Mouse (Mus musculus): Measurements from ENCODE around the gene Vwa3a. TPM values are rescaled to one million over a fixed set of nuclear protein-coding genes. Genes with fewer than 3 reads are reported as not detected.
"Not testable (repeated sequence)": the region's sequence is repeated elsewhere in the genome, so short reads cannot be mapped to it uniquely, and the experiment has no call there.

Vwa3a gene
- not detected for total RNA-seq (2018; cell fraction: chromatin; rRNA removed)
- total RNA-seq (2018; cell fraction: cytosol; rRNA removed): not detected
- total RNA-seq (2018; cell fraction: nucleus; rRNA removed): not detected
- not detected in 3 replicates for polyA plus RNA-seq (2018)

DNA sequence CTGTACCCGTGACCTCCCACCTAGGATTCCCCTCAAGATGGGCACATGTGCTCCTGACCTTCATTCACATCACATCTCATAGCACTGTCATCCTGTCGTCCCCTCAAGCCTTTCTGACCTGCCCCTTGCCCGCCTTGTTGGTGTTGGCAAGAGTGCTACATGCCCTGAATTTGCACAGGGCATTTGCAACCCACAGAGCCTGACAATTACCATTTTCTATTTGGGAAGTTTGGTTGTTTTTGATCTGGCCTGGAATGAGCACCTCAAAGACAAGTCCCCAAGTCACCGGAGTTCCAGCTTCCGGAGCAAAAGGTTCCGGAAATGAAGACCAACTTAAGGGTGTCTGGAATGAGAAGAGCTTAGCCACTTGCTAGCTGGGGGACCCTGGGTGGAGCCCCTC is at the start of gene Vwa3a:
Vwa3a (plus strand) TSS at position 301 of the 400 bp plus-strand sequence.
- 79% methylated on average over 6 of the region's 6 CpGs for WGBS (ENCODE audit: missing documents)
- no peak within 1 kb of the TSS for H3K4me3 ChIP-seq (ENCODE audit: inconsistent target)
- H3K27ac ChIP-seq: no peak within 1 kb of the TSS
- H3K79me2 ChIP-seq (ENCODE audit: inconsistent target): no peaks in the 10 kb centered on the region
- no peaks in the 10 kb centered on the region for H3K36me3 ChIP-seq (ENCODE audit: inconsistent target)

DNA sequence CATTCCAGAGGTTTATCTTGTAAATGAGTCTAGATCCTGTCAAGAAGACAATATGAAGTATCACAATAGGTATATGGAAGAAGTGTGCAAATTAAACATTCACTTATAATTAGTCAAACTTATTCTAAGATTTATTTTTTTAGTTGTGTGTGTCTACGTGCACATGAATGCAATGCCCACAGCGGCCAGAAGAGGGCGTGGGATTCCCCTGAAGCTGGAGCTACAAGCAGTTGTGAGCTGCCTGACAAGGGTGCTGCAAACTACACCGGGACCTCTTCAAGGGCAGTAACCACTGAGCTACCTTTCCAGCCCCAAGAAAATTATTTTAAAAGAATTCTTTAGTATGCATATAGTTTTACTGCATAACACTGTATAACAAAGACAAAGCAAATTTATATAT is 48.5 kb upstream of the Vwa3a start:
- H3K79me2 ChIP-seq (ENCODE audit: inconsistent target): peaks cover 72% of the 10 kb centered on the region
- H3K36me3 ChIP-seq (ENCODE audit: inconsistent target): no peaks in the 10 kb centered on the region; the same call in 1 of the 2 replicates
- H3K4me3 ChIP-seq (ENCODE audit: inconsistent target): no peak overlapping the region
- 79% methylated on average over 4 of the region's 4 CpGs for WGBS (ENCODE audit: missing documents)
- H3K27ac ChIP-seq: no peak overlapping the region

DNA sequence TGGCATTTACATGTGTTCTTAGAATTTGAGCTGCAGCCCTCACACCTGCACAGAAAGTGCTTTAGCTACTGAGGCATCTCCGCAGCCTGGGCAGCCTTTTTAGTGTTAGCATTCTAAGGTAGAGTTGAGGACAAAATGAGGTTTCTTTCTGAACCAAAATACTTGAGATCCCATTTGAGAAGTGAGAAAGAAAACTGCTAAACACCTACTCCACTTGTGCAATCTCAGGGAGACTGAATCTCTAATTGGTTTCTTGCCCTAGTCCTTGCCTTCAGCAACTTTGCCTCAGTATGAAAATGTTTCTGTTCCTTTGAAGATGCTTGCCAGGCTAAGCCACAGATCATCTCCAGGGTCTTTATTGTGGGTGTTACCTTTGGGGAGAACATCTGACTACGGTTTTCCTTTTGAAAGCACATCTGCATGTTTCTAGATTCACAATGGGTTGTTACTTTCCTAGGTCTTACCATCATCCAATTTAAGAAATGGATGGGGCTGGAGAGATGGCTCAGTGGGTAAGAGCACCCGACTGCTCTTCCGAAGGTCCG is 45.2 kb upstream of the Vwa3a start:
- Histone ChIP-seq H3K27ac (no peak overlapping the region), H3K36me3 (ENCODE audit: inconsistent target) (no peaks in the 10 kb centered on the region; the same call in 1 of the 2 replicates), H3K79me2 (ENCODE audit: inconsistent target) (peaks cover 40% of the 10 kb centered on the region; the same call in 1 of the 2 replicates), H3K4me3 (ENCODE audit: inconsistent target) (no peak overlapping the region)
- 90% methylated on average over 2 of the region's 5 CpGs for WGBS (ENCODE audit: missing documents)

DNA sequence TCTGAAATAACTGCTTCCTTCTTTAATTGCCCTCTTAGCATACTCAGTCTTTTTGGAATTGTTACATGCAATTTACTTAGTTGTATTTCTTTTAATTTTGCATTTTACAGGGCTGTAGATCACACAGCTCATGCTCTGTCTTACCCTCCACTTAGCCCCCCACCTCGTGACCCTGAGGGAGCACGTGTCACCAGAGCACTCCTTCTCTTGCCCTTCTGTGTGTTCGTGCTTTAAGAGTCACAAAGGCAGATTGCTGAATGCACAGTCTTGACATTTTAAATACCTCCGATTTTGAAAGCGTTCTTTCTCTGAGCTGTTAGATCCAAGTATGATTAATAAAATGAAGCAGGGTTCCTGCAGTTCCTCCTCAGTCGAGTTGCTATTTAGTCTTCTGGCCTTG is 43.9 kb upstream of the Vwa3a start:
- 92% methylated on average over 6 of the region's 6 CpGs for WGBS (ENCODE audit: missing documents)
- Histone ChIP-seq H3K4me3 (ENCODE audit: inconsistent target) (no peak overlapping the region), H3K79me2 (ENCODE audit: inconsistent target) (peaks cover 42% of the 10 kb centered on the region; the same call in 1 of the 2 replicates), H3K27ac (no peak overlapping the region), H3K36me3 (ENCODE audit: inconsistent target) (no peaks in the 10 kb centered on the region; the same call in 1 of the 2 replicates)

DNA sequence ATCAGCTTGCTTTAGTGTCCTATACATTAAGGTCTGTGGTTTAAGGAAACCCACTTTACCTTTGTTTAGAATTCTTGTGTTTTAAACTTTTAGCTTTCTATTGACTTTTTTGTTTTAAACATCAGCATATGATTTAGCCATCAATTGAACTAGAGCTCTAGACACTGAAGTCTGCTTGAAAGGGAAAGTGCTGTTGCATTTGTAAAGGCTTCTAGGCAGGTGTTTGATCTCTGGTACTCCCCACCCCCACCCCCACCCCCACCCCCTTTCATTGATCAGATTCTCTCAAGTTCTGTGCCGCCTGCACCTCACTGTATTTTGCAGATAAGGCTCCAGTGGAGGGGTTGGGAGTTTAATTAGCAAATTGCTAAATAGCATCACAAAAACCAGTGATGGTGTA is 43.5 kb upstream of the Vwa3a start:
- Histone ChIP-seq H3K36me3 (ENCODE audit: inconsistent target) (no peaks in the 10 kb centered on the region; the same call in 1 of the 2 replicates), H3K27ac (no peak overlapping the region), H3K79me2 (ENCODE audit: inconsistent target) (peaks cover 42% of the 10 kb centered on the region; the same call in 1 of the 2 replicates), H3K4me3 (ENCODE audit: inconsistent target) (no peak overlapping the region)
- WGBS (ENCODE audit: missing documents): 90% methylated on average over 1 of the region's 1 CpGs

DNA sequence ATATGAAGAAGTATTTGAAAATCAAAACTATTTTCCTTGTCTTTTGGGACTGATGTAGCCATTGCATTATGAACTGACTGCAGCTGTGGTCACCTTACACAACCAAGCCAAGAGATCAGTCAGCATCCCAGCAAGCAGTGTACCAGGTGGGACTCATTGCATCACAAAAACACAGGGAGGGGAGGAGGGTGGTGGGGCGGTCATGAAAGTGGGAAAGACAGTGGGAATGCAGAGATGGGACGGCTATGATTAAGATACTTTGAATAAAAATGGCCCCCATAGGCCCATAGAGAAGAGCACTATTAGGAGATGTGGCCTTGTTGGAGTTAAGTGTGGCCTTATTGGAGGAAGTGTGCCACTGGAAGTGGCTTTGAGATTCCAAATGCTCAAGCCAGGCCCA is 42.8 kb upstream of the Vwa3a start:
- Histone ChIP-seq H3K79me2 (ENCODE audit: inconsistent target) (peaks cover 39% of the 10 kb centered on the region; the same call in 1 of the 2 replicates), H3K4me3 (ENCODE audit: inconsistent target) (no peak overlapping the region), H3K27ac (no peak overlapping the region), H3K36me3 (ENCODE audit: inconsistent target) (no peaks in the 10 kb centered on the region; the same call in 1 of the 2 replicates)
- WGBS (ENCODE audit: missing documents): 100% methylated on average over 2 of the region's 2 CpGs

DNA sequence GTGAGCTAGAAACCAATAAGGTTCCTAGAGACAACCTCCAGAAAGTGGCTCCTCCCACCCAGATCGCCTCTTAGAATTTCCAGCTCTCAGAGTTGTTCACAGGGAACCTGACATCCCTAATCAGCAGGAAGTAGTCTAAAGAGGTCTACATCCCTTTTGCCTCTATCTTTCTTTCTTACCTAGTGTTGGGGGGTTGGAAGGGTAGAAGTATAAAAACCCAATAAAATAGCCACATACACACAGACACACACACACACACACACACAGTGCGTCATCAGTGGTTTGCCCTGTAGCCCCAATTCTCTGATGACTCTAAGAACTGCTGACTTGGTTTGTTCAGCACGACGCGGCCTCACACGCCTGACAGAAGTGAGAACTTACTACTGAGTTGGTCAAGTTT is 39.5 kb upstream of the Vwa3a start:
- H3K36me3 ChIP-seq (ENCODE audit: inconsistent target): no peaks in the 10 kb centered on the region
- H3K27ac ChIP-seq: no peak overlapping the region
- H3K4me3 ChIP-seq (ENCODE audit: inconsistent target): no peak overlapping the region
- H3K79me2 ChIP-seq (ENCODE audit: inconsistent target): peaks cover 21% of the 10 kb centered on the region; the same call in 1 of the 2 replicates
- WGBS (ENCODE audit: missing documents): 88% methylated on average over 6 of the region's 6 CpGs

DNA sequence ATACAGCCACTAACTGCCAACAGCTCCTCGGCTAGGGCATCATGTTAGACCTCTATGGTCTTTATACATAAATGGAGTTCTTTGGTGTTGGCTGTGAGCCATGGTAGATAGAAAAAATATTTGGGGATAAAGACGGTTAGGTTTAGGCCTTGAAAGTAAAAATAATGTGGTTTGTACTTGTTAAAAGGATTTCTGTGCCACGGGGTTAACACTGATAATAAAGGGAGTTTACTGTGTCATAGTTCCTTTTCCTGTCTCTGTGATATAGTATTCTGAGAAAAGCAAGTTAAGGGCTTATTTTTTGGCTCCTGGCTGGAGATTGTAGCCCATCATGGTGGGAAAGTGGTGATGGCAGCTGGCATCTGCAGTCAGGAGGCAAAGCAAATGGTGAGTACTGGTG is 35.2 kb upstream of the Vwa3a start:
- no peak overlapping the region for H3K4me3 ChIP-seq (ENCODE audit: inconsistent target)
- H3K79me2 ChIP-seq (ENCODE audit: inconsistent target): peaks cover 18% of the 10 kb centered on the region; the same call in 1 of the 2 replicates
- H3K27ac ChIP-seq: no peak overlapping the region
- 35% methylated on average over 2 of the region's 3 CpGs for whole genome bisulfite sequencing (ENCODE audit: missing documents)
- no peaks in the 10 kb centered on the region for H3K36me3 ChIP-seq (ENCODE audit: inconsistent target)

DNA sequence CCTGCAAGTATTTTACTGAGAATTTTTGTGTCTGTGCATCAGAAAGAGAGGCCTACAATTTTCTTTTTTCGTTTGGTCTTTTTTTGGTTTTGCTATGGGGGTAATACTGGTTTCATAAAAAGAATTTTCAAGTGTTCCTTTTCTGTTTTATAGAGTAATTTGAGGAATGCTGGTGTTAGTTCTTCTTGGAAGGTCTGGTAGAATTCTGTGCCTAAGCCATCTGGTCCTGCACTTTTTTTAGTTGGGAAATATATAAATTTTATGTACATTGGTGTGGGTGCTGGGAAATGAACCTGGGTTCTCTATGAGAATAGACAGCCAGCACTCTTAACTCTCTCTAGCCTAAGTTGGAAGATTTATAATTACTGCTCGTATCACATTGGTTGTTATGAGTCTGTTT is 27.0 kb upstream of the Vwa3a start:
- WGBS (ENCODE audit: missing documents): 100% methylated on average over 2 of the region's 2 CpGs
- H3K79me2 ChIP-seq (ENCODE audit: inconsistent target): peaks cover 44% of the 10 kb centered on the region; the same call in 1 of the 2 replicates
- H3K27ac ChIP-seq: no peak overlapping the region
- no peak overlapping the region for H3K4me3 ChIP-seq (ENCODE audit: inconsistent target)
- no peaks in the 10 kb centered on the region for H3K36me3 ChIP-seq (ENCODE audit: inconsistent target)

DNA sequence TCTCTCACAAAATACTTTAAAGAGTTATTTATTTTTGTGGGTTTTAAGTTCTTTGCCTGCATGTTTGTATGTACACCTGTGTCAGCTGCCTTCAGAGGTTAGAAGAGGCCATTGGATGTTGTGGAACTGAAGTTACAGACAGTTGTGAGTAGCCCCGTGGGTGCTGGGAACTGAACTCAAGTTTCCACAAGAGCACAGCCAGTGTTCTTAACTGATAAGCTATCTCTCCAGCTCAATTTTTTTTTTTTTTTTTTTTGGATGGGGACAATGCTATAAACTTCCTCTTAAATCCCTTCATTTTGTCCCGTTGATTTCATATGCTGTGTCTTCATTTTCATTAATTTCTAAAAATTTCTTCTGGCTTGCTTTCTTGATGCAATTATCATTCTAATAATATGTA is 25.9 kb upstream of the Vwa3a start:
- no peak overlapping the region for H3K4me3 ChIP-seq (ENCODE audit: inconsistent target)
- no peaks in the 10 kb centered on the region for H3K36me3 ChIP-seq (ENCODE audit: inconsistent target)
- WGBS (ENCODE audit: missing documents): 88% methylated on average over 2 of the region's 2 CpGs
- H3K27ac ChIP-seq: no peak overlapping the region
- H3K79me2 ChIP-seq (ENCODE audit: inconsistent target): peaks cover 44% of the 10 kb centered on the region; the same call in 1 of the 2 replicates

DNA sequence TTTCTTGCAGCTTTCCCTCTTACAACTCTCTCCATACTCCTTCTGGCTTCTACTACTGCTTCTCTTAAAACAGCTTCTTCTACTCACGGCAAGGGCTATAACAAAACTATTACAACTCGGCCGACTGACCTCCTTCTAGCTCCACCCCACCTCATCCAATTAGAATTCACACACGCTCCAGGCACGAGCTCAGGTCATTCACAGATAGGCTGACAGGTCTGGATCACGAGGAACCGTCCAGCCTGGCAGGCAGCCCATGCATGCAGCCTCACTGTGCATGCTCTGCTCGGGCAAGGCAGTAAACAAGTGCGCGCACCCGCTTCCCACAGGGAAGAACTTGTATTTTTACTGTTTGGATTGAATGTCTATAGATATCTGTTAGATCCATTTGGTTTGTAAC is 25.2 kb upstream of the Vwa3a start:
- H3K27ac ChIP-seq; H3K36me3 ChIP-seq (ENCODE audit: inconsistent target); H3K4me3 ChIP-seq (ENCODE audit: inconsistent target): not testable (repeated sequence)
- WGBS (ENCODE audit: missing documents): 96% methylated on average over 11 of the region's 11 CpGs
- peaks cover 44% of the 10 kb centered on the region; the same call in 1 of the 2 replicates for H3K79me2 ChIP-seq (ENCODE audit: inconsistent target)

DNA sequence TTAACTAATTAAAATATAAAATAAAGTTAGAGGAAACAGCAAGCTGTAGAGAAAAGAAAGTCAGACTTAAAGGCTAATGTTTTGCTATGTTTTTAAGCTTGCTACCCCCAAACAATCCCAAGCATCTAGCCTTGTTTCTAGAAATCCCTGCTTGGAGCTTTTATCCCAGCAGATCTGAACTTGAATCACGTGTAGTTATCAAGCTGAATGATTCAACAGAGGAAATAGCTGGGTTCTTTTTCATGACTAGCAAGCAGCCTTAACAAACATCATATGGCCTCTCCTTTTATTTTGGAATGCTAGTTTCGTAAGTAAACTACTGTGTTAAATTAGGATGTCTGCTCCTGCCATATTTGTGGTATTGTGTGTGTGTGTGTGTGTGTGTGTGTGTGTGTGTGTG is 21.9 kb upstream of the Vwa3a start:
- no peak overlapping the region for H3K4me3 ChIP-seq (ENCODE audit: inconsistent target)
- peaks cover 27% of the 10 kb centered on the region; the same call in 1 of the 2 replicates for H3K79me2 ChIP-seq (ENCODE audit: inconsistent target)
- H3K36me3 ChIP-seq (ENCODE audit: inconsistent target): no peaks in the 10 kb centered on the region
- no peak overlapping the region for H3K27ac ChIP-seq
- 96% methylated on average over 2 of the region's 2 CpGs for WGBS (ENCODE audit: missing documents)

DNA sequence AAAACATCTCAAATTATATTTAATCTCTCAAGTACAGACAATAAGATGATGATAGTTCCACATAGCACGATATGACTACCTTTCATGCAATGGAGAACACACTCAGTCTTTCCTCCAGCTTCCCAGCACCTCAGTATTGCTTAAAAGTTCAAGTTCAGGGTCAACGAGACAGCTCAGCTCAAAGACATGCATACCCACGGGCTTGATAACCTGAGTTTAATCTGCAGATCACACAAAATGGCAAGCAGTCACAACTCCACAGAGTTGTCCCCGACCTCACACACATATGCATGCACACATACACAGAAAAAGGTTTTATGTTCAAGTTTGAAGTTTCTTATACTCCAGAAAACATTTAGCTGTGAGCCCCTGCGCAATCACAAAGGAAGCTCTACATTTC is 18.1 kb upstream of the Vwa3a start:
- Histone ChIP-seq H3K4me3 (ENCODE audit: inconsistent target) (no peak overlapping the region), H3K79me2 (ENCODE audit: inconsistent target) (peaks cover 1% of the 10 kb centered on the region; the same call in 1 of the 2 replicates), H3K27ac (no peak overlapping the region), H3K36me3 (ENCODE audit: inconsistent target) (no peaks in the 10 kb centered on the region)
- WGBS (ENCODE audit: missing documents): 93% methylated on average over 5 of the region's 5 CpGs

DNA sequence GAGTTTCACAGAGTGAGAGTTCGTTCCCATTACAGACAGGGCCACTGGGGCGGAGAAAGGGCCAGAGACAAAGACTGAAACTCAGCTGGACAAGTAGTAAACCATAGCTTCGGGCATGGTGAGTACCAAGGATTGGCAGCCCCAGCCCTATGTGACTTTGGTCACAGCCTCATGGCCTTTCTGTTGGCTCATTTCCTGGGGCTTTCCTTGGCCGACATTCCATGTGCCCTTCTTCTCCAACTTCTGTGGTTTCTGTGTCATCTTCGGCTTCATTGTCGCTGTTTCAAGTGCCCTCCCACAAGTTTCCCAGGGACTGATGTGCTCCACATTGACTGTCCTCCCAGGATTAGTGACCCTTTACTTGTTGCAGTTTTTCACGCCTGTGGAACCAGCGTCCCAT is 17.7 kb upstream of the Vwa3a start:
- no peak overlapping the region for H3K27ac ChIP-seq
- 96% methylated on average over 8 of the region's 8 CpGs for WGBS (ENCODE audit: missing documents)

DNA sequence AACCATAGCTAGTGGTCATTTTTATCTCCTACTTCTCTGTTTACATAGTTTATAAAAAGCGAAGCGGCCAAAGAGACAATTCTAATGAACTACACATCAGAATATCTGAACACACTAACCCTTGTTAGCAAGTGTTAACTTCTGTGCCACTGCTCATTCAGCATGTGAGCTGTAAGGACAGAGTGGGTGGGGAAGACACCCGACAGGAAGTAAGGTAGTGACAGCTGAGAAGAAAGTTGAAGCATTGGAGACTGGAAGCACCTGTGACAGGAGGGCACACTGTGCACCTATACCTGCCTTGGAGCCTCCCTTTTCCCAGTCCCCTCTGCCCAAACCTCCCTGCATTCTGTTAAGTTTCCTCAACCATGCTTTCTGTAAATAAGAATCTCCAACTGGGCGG is 17.1 kb upstream of the Vwa3a start:
- Histone ChIP-seq H3K36me3 (ENCODE audit: inconsistent target) (no peaks in the 10 kb centered on the region), H3K4me3 (ENCODE audit: inconsistent target) (no peak overlapping the region), H3K79me2 (ENCODE audit: inconsistent target) (no peaks in the 10 kb centered on the region), H3K27ac (no peak overlapping the region)
- 98% methylated on average over 4 of the region's 4 CpGs for WGBS (ENCODE audit: missing documents)

More for the DNA sequence above, 17.7 kb upstream of the Vwa3a start:
- Histone ChIP-seq H3K4me3 (ENCODE audit: inconsistent target) (no peak overlapping the region), H3K79me2 (ENCODE audit: inconsistent target) (no peaks in the 10 kb centered on the region; the same call in 1 of the 2 replicates), H3K36me3 (ENCODE audit: inconsistent target) (no peaks in the 10 kb centered on the region)

Measured in macrophage (primary cell).